Mouse (Mus musculus) G1E (cell line): ENCODE measurements around the gene Olfr9. TPM values are rescaled to one million over a fixed set of nuclear protein-coding genes. Genes with fewer than 3 reads are reported as not detected.

Source experiments
- ATAC-seq: 2 replicates; pipeline ENCODE4 v1.8.0; 2016; ENCODE audit warnings: mild to moderate bottlenecking; ENCODE audit not compliant: insufficient number of reproducible peaks, poor library complexity, low FRiP score, severe bottlenecking; ENCODE audit errors: extremely low read depth
- DNase-seq: peaks from one replicate; pipeline ENCODE4 v3.0.0; 2012; ENCODE audit warnings: low spot score
- H3K27me3 ChIP-seq: 2 replicates; pipeline ENCODE4 v1.6.1; 2012; ENCODE audit warnings: mild to moderate bottlenecking, low read length, inconsistent platforms; ENCODE audit not compliant: insufficient read depth
- H3K36me3 ChIP-seq: replicated peaks from 2 replicates; pipeline ENCODE3; 2012; ENCODE audit warnings: mild to moderate bottlenecking, inconsistent platforms
- H3K4me1 ChIP-seq: 2 replicates; pipeline ENCODE4 v1.6.1; 2012; ENCODE audit warnings: low read depth, low read length, inconsistent platforms, mixed read lengths; ENCODE audit not compliant: insufficient read depth
- H3K4me3 ChIP-seq: 2 replicates; pipeline ENCODE4 v1.5.1; 2012; ENCODE audit warnings: low read depth, mild to moderate bottlenecking, inconsistent platforms, low read length, moderate library complexity, mixed read lengths
- H3K9me3 ChIP-seq: replicated peaks from 2 replicates; pipeline ENCODE4 v1.6.1; 2012; ENCODE audit warnings: inconsistent platforms
- CTCF ChIP-seq: IDR thresholded peaks from 2 replicates; pipeline ENCODE4 v1.5.1; 2012; ENCODE audit warnings: low read depth, low read length, inconsistent platforms, mixed read lengths
- GATA1 ChIP-seq: IDR thresholded peaks from 2 replicates; pipeline ENCODE4 v1.6.1; 2012; ENCODE audit warnings: borderline replicate concordance, low read length, inconsistent platforms, mixed read lengths
- GATA2 ChIP-seq: IDR thresholded peaks from 2 replicates; pipeline ENCODE4 v1.6.1; 2012; ENCODE audit warnings: low read depth, low read length, inconsistent platforms, borderline replicate concordance
- POLR2AphosphoS5 ChIP-seq: IDR thresholded peaks from 2 replicates; pipeline ENCODE4 v1.6.1; 2012; ENCODE audit warnings: low read depth, low read length, inconsistent platforms; ENCODE audit not compliant: insufficient replicate concordance
- TAL1 ChIP-seq: conservative IDR thresholded peaks from 2 replicates; pipeline ENCODE4 v1.6.1; 2012; ENCODE audit warnings: low read depth, low read length, inconsistent platforms, mixed read lengths
- polyA plus RNA-seq: library from polyadenylated mRNA; stranded (reverse); fragments of >175 nt; gene quantifications from 2 replicates; pipeline ENCODE4 v1.2.3, GENCODE M21; 2012
- total RNA-seq, 2 experiments: library from RNA; stranded (forward) in 1 of 2; stranded (reverse) in 1 of 2; fragments of 200-1000 nt in 1 of 2; fragments of >200 nt in 1 of 2; fragmentation: Nextera tagmentation in 1 of 2; gene quantifications; 2 replicates each; pipeline ENCODE4 v1.2.3; 2014 to 2017

The Olfr9 gene
- total and polyA plus RNA-seq, 3 experiments: 0.11 TPM; not detected in 2

- peak; percentile 19 for DNase-seq
- Histone ChIP-seq H3K4me1 (no peaks in the 10 kb centered on the region), H3K4me3 (no peak overlapping the region), H3K27me3 (no peaks in the 10 kb centered on the region), H3K36me3 (no peaks in the 10 kb centered on the region), H3K9me3 (no peaks in the 10 kb centered on the region)
- ATAC-seq: peak; percentile 40; the same call in 1 of the 2 replicates
- TF ChIP-seq TAL1 (no peak), GATA2 (no peak), POLR2AphosphoS5 (no peak), GATA1 (no peak), CTCF (peak; percentile 70)
These were observed 36.9 kb downstream of the Olfr9 start for GRCm38 (mm10) chr10:129026018-129026662.

- H3K27me3 ChIP-seq: no peaks in the 10 kb centered on the region
- H3K36me3 ChIP-seq: no peaks in the 10 kb centered on the region
- no peak for DNase-seq
- no peaks in the 10 kb centered on the region for H3K9me3 ChIP-seq
- no peak for ATAC-seq
- TF ChIP-seq TAL1 (no peak), CTCF (no peak), GATA1 (no peak), GATA2 (no peak), POLR2AphosphoS5 (no peak)
- H3K4me3 ChIP-seq: no peak overlapping the region
- H3K4me1 ChIP-seq: no peaks in the 10 kb centered on the region
These were observed 39.1 kb downstream of the Olfr9 start for GRCm38 (mm10) chr10:129028343-129028742.

- no peak for DNase-seq
- ATAC-seq: no peak
These were observed 50.6 kb downstream of the Olfr9 start, which contains the start of gene Olfr764-ps1 for GRCm38 (mm10) chr10:129039796-129040195. TSS of gene Olfr764-ps1 (minus strand) at chr10:129039896.

More at GRCm38 (mm10) chr10:129039796-129040195, 50.6 kb downstream of the Olfr9 start, which contains the start of gene Olfr764-ps1:
- Histone ChIP-seq H3K4me1 (no peaks in the 10 kb centered on the region), H3K4me3 (no peak within 1 kb of the TSS), H3K27me3 (no peaks in the 10 kb centered on the region), H3K36me3 (no peaks in the 10 kb centered on the region), H3K9me3 (no peaks in the 10 kb centered on the region)
- TF ChIP-seq POLR2AphosphoS5 (no peak), TAL1 (no peak), GATA2 (no peak), CTCF (no peak), GATA1 (no peak)

Other genes starting within 250 kb of the Olfr9 start
Only the 20 nearest of the 25 such genes appear.
- gene Dnajc14, start 185.4 kb upstream of the Olfr9 start, total RNA-seq (2014; fragmentation: Nextera tagmentation): 20.6 and 25.5 TPM in 2 replicates
- 31.5 and 36.9 TPM in 2 replicates for gene Dnajc14, start 185.4 kb upstream of the Olfr9 start, total RNA-seq (2017)
- 9.6 and 12.6 TPM in 2 replicates for gene Dnajc14, start 185.4 kb upstream of the Olfr9 start, polyA plus RNA-seq
- 8.4 and 10.1 TPM in 2 replicates for gene Tmem198b, start 185.1 kb upstream of the Olfr9 start, total RNA-seq (2014; fragmentation: Nextera tagmentation)
- 4.1 and 4.9 TPM in 2 replicates for gene Tmem198b, start 185.1 kb upstream of the Olfr9 start, total RNA-seq (2017)
- gene Tmem198b, start 185.1 kb upstream of the Olfr9 start, polyA plus RNA-seq: 1.5 and 2.2 TPM in 2 replicates
- 144 and 197 TPM in 2 replicates for gene Sarnp, start 172.1 kb upstream of the Olfr9 start, total RNA-seq (2014; fragmentation: Nextera tagmentation)
- gene Sarnp, start 172.1 kb upstream of the Olfr9 start, total RNA-seq (2017): 154 and 165 TPM in 2 replicates
- 16.5 and 19.9 TPM in 2 replicates for gene Sarnp, start 172.1 kb upstream of the Olfr9 start, polyA plus RNA-seq
- gene Ormdl2, start 167.8 kb upstream of the Olfr9 start, total RNA-seq (2014; fragmentation: Nextera tagmentation): 29.3 and 31.9 TPM in 2 replicates
- 132 and 152 TPM in 2 replicates for gene Ormdl2, start 167.8 kb upstream of the Olfr9 start, total RNA-seq (2017)
- 18.0 and 21.9 TPM in 2 replicates for gene Ormdl2, start 167.8 kb upstream of the Olfr9 start, polyA plus RNA-seq
- not detected in 2 replicates for gene Gdf11, start 97.7 kb upstream of the Olfr9 start, total RNA-seq (2014; fragmentation: Nextera tagmentation)
- gene Gdf11, start 97.7 kb upstream of the Olfr9 start, total RNA-seq (2017): under 0.01 TPM in 1 of 2 replicates, not detected in the other
- 0.02 TPM in 2 replicates for gene Gdf11, start 97.7 kb upstream of the Olfr9 start, polyA plus RNA-seq
- gene Cd63, start 88.4 kb upstream of the Olfr9 start, total RNA-seq (2014; fragmentation: Nextera tagmentation): 1.7 and 3.4 TPM in 2 replicates
- 0.22 TPM in 1 of 2 replicates, not detected in the other for gene Cd63, start 88.4 kb upstream of the Olfr9 start, total RNA-seq (2017)
- 0.04 and 0.09 TPM in 2 replicates for gene Cd63, start 88.4 kb upstream of the Olfr9 start, polyA plus RNA-seq
- 7.1 and 27.4 TPM in 2 replicates for gene Rdh5, start 66.5 kb upstream of the Olfr9 start, total RNA-seq (2014; fragmentation: Nextera tagmentation)
- 2.6 and 4.4 TPM in 2 replicates for gene Rdh5, start 66.5 kb upstream of the Olfr9 start, total RNA-seq (2017)
- gene Rdh5, start 66.5 kb upstream of the Olfr9 start, polyA plus RNA-seq: 0.94 and 1.2 TPM in 2 replicates
- gene Bloc1s1, start 65.4 kb upstream of the Olfr9 start, total RNA-seq (2014; fragmentation: Nextera tagmentation): 46.7 and 50.3 TPM in 2 replicates
- 116 and 119 TPM in 2 replicates for gene Bloc1s1, start 65.4 kb upstream of the Olfr9 start, total RNA-seq (2017)
- gene Bloc1s1, start 65.4 kb upstream of the Olfr9 start, polyA plus RNA-seq: 121 and 157 TPM in 2 replicates
- gene Itga7, start 55.6 kb upstream of the Olfr9 start, total RNA-seq (2014; fragmentation: Nextera tagmentation): not detected in 2 replicates
- 0.33 and 0.46 TPM in 2 replicates for gene Itga7, start 55.6 kb upstream of the Olfr9 start, total RNA-seq (2017)
- 0.02 and 0.10 TPM in 2 replicates for gene Itga7, start 55.6 kb upstream of the Olfr9 start, polyA plus RNA-seq
- not detected in 2 replicates for gene Mettl7b, start 28.4 kb upstream of the Olfr9 start, total RNA-seq (2014; fragmentation: Nextera tagmentation)
- gene Mettl7b, start 28.4 kb upstream of the Olfr9 start, total RNA-seq (2017): not detected in 2 replicates
- gene Mettl7b, start 28.4 kb upstream of the Olfr9 start, polyA plus RNA-seq: not detected in 2 replicates
- not detected in 2 replicates for gene Olfr763, start 21.4 kb downstream of the Olfr9 start, total RNA-seq (2014; fragmentation: Nextera tagmentation)
- 0.06 TPM in 1 of 2 replicates, not detected in the other for gene Olfr763, start 21.4 kb downstream of the Olfr9 start, total RNA-seq (2017)
- gene Olfr763, start 21.4 kb downstream of the Olfr9 start, polyA plus RNA-seq: not detected in 2 replicates
- gene Olfr764-ps1, start 50.5 kb downstream of the Olfr9 start, total RNA-seq (2014; fragmentation: Nextera tagmentation): not detected in 2 replicates
- 0.06 and 0.11 TPM in 2 replicates for gene Olfr764-ps1, start 50.5 kb downstream of the Olfr9 start, total RNA-seq (2017)
- gene Olfr764-ps1, start 50.5 kb downstream of the Olfr9 start, polyA plus RNA-seq: not detected in 2 replicates
- gene Olfr765, start 60.6 kb downstream of the Olfr9 start, total RNA-seq (2014; fragmentation: Nextera tagmentation): not detected in 2 replicates
- 0.05 TPM in 1 of 2 replicates, not detected in the other for gene Olfr765, start 60.6 kb downstream of the Olfr9 start, total RNA-seq (2017)
- gene Olfr765, start 60.6 kb downstream of the Olfr9 start, polyA plus RNA-seq: not detected in 2 replicates
- not detected in 2 replicates for gene Olfr766-ps1, start 79.5 kb downstream of the Olfr9 start, total RNA-seq (2014; fragmentation: Nextera tagmentation)
- 0.38 TPM in 1 of 2 replicates, not detected in the other for gene Olfr766-ps1, start 79.5 kb downstream of the Olfr9 start, total RNA-seq (2017)
- gene Olfr766-ps1, start 79.5 kb downstream of the Olfr9 start, polyA plus RNA-seq: not detected in 2 replicates
- gene Olfr767, start 93.5 kb downstream of the Olfr9 start, total RNA-seq (2014; fragmentation: Nextera tagmentation): not detected in 2 replicates
- gene Olfr767, start 93.5 kb downstream of the Olfr9 start, total RNA-seq (2017): 0.05 TPM in 1 of 2 replicates, not detected in the other
- gene Olfr767, start 93.5 kb downstream of the Olfr9 start, polyA plus RNA-seq: not detected in 2 replicates
- not detected in 2 replicates for gene Olfr768, start 109.9 kb downstream of the Olfr9 start, total RNA-seq (2014; fragmentation: Nextera tagmentation)
- gene Olfr768, start 109.9 kb downstream of the Olfr9 start, total RNA-seq (2017): 0.05 and 0.12 TPM in 2 replicates
- gene Olfr768, start 109.9 kb downstream of the Olfr9 start, polyA plus RNA-seq: not detected in 2 replicates
- not detected in 2 replicates for gene Olfr769, start 128.4 kb downstream of the Olfr9 start, total RNA-seq (2014; fragmentation: Nextera tagmentation)
- 0.06 TPM in 1 of 2 replicates, not detected in the other for gene Olfr769, start 128.4 kb downstream of the Olfr9 start, total RNA-seq (2017)
- not detected in 2 replicates for gene Olfr769, start 128.4 kb downstream of the Olfr9 start, polyA plus RNA-seq
- not detected in 2 replicates for gene Olfr770, start 149.6 kb downstream of the Olfr9 start, total RNA-seq (2014; fragmentation: Nextera tagmentation)
- 0.17 TPM in 1 of 2 replicates, not detected in the other for gene Olfr770, start 149.6 kb downstream of the Olfr9 start, total RNA-seq (2017)
- gene Olfr770, start 149.6 kb downstream of the Olfr9 start, polyA plus RNA-seq: not detected in 2 replicates
- not detected in 2 replicates for gene Olfr771, start 175.3 kb downstream of the Olfr9 start, total RNA-seq (2014; fragmentation: Nextera tagmentation)
- gene Olfr771, start 175.3 kb downstream of the Olfr9 start, total RNA-seq (2017): 0.11 and 0.29 TPM in 2 replicates
- not detected in 2 replicates for gene Olfr771, start 175.3 kb downstream of the Olfr9 start, polyA plus RNA-seq
- gene Olfr772, start 188.5 kb downstream of the Olfr9 start, total RNA-seq (2014; fragmentation: Nextera tagmentation): not detected in 2 replicates
- gene Olfr772, start 188.5 kb downstream of the Olfr9 start, total RNA-seq (2017): 0.12 and 0.38 TPM in 2 replicates
- not detected in 2 replicates for gene Olfr772, start 188.5 kb downstream of the Olfr9 start, polyA plus RNA-seq